Mouse (Mus musculus) megakaryocyte, embryonic 14.5 days (primary cell): ENCODE measurements around the gene Sh3glb2.

Experiments
- FLI1 ChIP-seq: IDR thresholded peaks from 2 replicates; pipeline ENCODE4 v1.6.1; 2012; ENCODE audit warnings: low read length, inconsistent platforms, mixed read lengths
- GATA1 ChIP-seq: IDR thresholded peaks from 3 replicates; pipeline ENCODE4 v1.6.1; 2012; ENCODE audit warnings: mixed read lengths, low read length, inconsistent platforms, borderline replicate concordance

- no peak for TF ChIP-seq GATA1
- TF ChIP-seq FLI1, result no peak
Measured at GRCm38 (mm10) chr2:30328791-30329190, 30.3 kb downstream of the Sh3glb2 start.
